Mouse (Mus musculus) bone marrow, adult 2 months (tissue): ENCODE results near the gene Ppard.

Experiments
- CTCF ChIP-seq: fragments of 200-500 bp; IDR thresholded peaks from 2 replicates; pipeline ENCODE4 v1.5.1; 2011; ENCODE audit warnings: low read length, control low read depth; ENCODE audit not compliant: control insufficient read depth, insufficient read depth
- POLR2A ChIP-seq: fragments of 200-500 bp; IDR thresholded peaks from 2 replicates; pipeline ENCODE4 v1.6.1; 2011; ENCODE audit warnings: low read depth, mild to moderate bottlenecking, control low read depth, low read length, borderline replicate concordance; ENCODE audit not compliant: control insufficient read depth

- TF ChIP-seq CTCF, result no peak
- no peak for TF ChIP-seq POLR2A
These were observed 83.2 kb downstream of the Ppard start for GRCm38 (mm10) chr17:28315611-28316160.
